Mouse (Mus musculus): Measurements from ENCODE around the gene Ptpn12. TPM values are rescaled to one million over a fixed set of nuclear protein-coding genes. Genes with fewer than 3 reads are reported as not detected.
A peak's percentile ranks its signal among the peaks of the same experiment; 100 is the strongest.
"Not testable (repeated sequence)": the region's sequence is repeated elsewhere in the genome, so short reads cannot be mapped to it uniquely, and the experiment has no call there.

Gene Ptpn12
- polyA plus RNA-seq, 3 experiments from 2014 or later = 7.4 to 18.3 (median 12.8) TPM

GRCm38 (mm10) chr5:20950855-20951650 is 104.7 kb downstream of the Ptpn12 start:
- ATAC-seq = peak; percentile 8

GRCm38 (mm10) chr5:20950516-20950854 is 105.2 kb downstream of the Ptpn12 start:
- ATAC-seq = no peak

- ATAC-seq = no peak
Measured at GRCm38 (mm10) chr5:20950093-20950492, 105.6 kb downstream of the Ptpn12 start.

- ATAC-seq = no peak
Measured at GRCm38 (mm10) chr5:20946906-20947305, 108.8 kb downstream of the Ptpn12 start.

- peak; percentile 77 for ATAC-seq
Measured at GRCm38 (mm10) chr5:20944961-20945748, 110.6 kb downstream of the Ptpn12 start.

GRCm38 (mm10) chr5:20943791-20944190 is 111.9 kb downstream of the Ptpn12 start:
- ATAC-seq = not testable (repeated sequence)

- no peak for ATAC-seq
Measured at GRCm38 (mm10) chr5:20942523-20942922, 113.2 kb downstream of the Ptpn12 start.

- peak; percentile 64 for ATAC-seq
Measured at GRCm38 (mm10) chr5:20941205-20941604, 114.5 kb downstream of the Ptpn12 start.

GRCm38 (mm10) chr5:20940696-20941095 is 115.0 kb downstream of the Ptpn12 start:
- no peak for ATAC-seq

GRCm38 (mm10) chr5:20940040-20940571 is 115.6 kb downstream of the Ptpn12 start:
- ATAC-seq = no peak

- ATAC-seq = peak; percentile 8
Measured at GRCm38 (mm10) chr5:20938523-20938922, 117.2 kb downstream of the Ptpn12 start.

Other genes starting within 250 kb of the Ptpn12 start
- 10 to 100 TPM; 41.2 to 48.5 (median 41.4) TPM for gene Phtf2, start 173.8 kb downstream of the Ptpn12 start, polyA plus RNA-seq (2017; shearing (Covaris generic))
- gene Tmem60, start 173.7 kb downstream of the Ptpn12 start, polyA plus RNA-seq (2017; shearing (Covaris generic)) = 10 to 100 TPM; 44.3 to 53.7 (median 50.8) TPM
- gene Rsbn1l, start 99.5 kb downstream of the Ptpn12 start, polyA plus RNA-seq (2017; shearing (Covaris generic)) = 10 to 100 TPM; 35.5 to 42.0 (median 37.5) TPM
- gene Gsap, start 130.3 kb upstream of the Ptpn12 start, polyA plus RNA-seq (2017; shearing (Covaris generic)) = 10 to 100 TPM; 44.6 to 55.1 (median 52.6) TPM

All from inflammation-experienced regulatory T-cells, adult 6 months (primary cell).